Mouse (Mus musculus) lung, postnatal 0 days (tissue): ENCODE results near the gene Srebf1. TPM values are rescaled to one million over a fixed set of nuclear protein-coding genes. Genes with fewer than 3 reads are reported as not detected.

Experiments
- ATAC-seq: fragments of 200-750 bp; cut with Nextera tagmentation; 2 replicates; pipeline ENCODE4 v1.8.0; 2017; ENCODE audit warnings: moderate library complexity
- DNase-seq: peaks from one replicate; pipeline ENCODE4 v3.0.0-alpha.2; 2016; ENCODE audit warnings: low spot score
- H3K27ac ChIP-seq: fragments of 300-500 bp; sonication (generic); 2 replicates; pipeline ENCODE4 v1.5.1; 2014; ENCODE audit warnings: antibody characterized with exemption, mild to moderate bottlenecking, low read length, mixed read lengths
- H3K27me3 ChIP-seq: fragments of 300-500 bp; sonication (generic); replicated peaks from 2 replicates; pipeline ENCODE4 v1.6.1; 2014; ENCODE audit warnings: low read length, mixed read lengths; ENCODE audit not compliant: insufficient read depth
- H3K36me3 ChIP-seq: fragments of 300-500 bp; sonication (generic); 2 replicates; pipeline ENCODE4 v1.6.1; 2014; ENCODE audit warnings: low read length, mixed read lengths; ENCODE audit not compliant: insufficient read depth
- H3K4me1 ChIP-seq: fragments of 300-500 bp; sonication (generic); 2 replicates; pipeline ENCODE4 v1.6.1; 2014; ENCODE audit warnings: antibody characterized with exemption, low read depth, low read length, mixed read lengths; ENCODE audit not compliant: insufficient read depth
- H3K4me2 ChIP-seq: fragments of 300-500 bp; sonication (generic); replicated peaks from 2 replicates; pipeline ENCODE4 v1.6.1; 2014; ENCODE audit warnings: low read depth, mild to moderate bottlenecking, low read length, moderate library complexity, mixed read lengths
- H3K4me3 ChIP-seq: fragments of 300-500 bp; sonication (generic); 2 replicates; pipeline ENCODE4 v1.5.1; 2014; ENCODE audit warnings: low read depth, low read length
- H3K9ac ChIP-seq: fragments of 300-500 bp; sonication (generic); replicated peaks from 2 replicates; pipeline ENCODE4 v1.6.1; 2014; ENCODE audit warnings: low read depth, mild to moderate bottlenecking
- H3K9me3 ChIP-seq: fragments of 300-500 bp; sonication (generic); 2 replicates; pipeline ENCODE4 v1.6.1; 2016; ENCODE audit warnings: low read length, mixed read lengths
- CTCF ChIP-seq: IDR thresholded peaks from 2 replicates; pipeline ENCODE4 v1.5.1; 2016; ENCODE audit warnings: antibody characterized with exemption, mild to moderate bottlenecking
- EP300 ChIP-seq: IDR thresholded peaks from 2 replicates; pipeline ENCODE4 v1.6.1; 2016; ENCODE audit warnings: antibody characterized with exemption, mild to moderate bottlenecking, control low read depth
- WGBS: fragments of 180-500 bp; shearing (Covaris S2); extraction: QIAGEN DNeasy Blood & Tissue Kit; methylation state at CpG from one replicate; pipeline ENCODE4 v1.1.7; 2014; 5-methylcytosine and 5-hydroxymethylcytosine counted together
- polyA plus RNA-seq: library from polyadenylated mRNA; unstranded; fragments of >200 nt; fragmentation: Nextera tagmentation; extraction: Ambion mirVana; gene quantifications from 2 replicates; pipeline ENCODE4 v1.2.1, GENCODE M21; 2015

Gene Srebf1
- polyA plus RNA-seq, 1 experiment from 2014 or later: 70.1 TPM

DNA sequence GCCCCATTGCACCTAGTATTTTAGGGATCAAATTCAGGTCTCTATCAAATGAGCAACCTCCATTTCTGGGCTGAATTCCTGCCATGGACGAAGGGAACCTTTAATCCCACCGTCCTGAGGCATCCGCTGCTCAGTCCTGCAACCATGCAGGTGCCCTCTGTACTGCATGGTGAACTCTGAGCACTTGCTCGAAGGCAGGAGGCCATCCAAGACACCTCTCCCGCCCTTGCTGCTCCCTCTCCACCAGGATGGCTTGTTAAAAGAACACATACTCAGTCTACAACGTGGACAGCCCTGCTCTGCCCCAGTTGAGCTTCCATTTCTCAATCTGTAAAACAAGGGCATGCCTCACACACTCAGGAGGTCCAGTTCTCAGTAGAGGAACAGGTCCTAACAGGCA is 14.2 kb downstream of the Srebf1 start:
- H3K27me3 ChIP-seq: no peaks in the 10 kb centered on the region
- peak overlapping the region; percentile 1; the same call in 1 of the 2 replicates for H3K4me3 ChIP-seq
- H3K4me1 ChIP-seq: peaks cover 32% of the 10 kb centered on the region
- ATAC-seq (no peak), DNase-seq (no peak)
- TF ChIP-seq EP300 (no peak), CTCF (no peak)
- H3K4me2 ChIP-seq: peak overlapping the region; percentile 69
- peak overlapping the region; percentile 71; the same call in 1 of the 2 replicates for H3K27ac ChIP-seq
- H3K9ac ChIP-seq: no peak overlapping the region
- H3K36me3 ChIP-seq: peaks cover 8% of the 10 kb centered on the region
- WGBS: 40% methylated on average over 6 of the region's 6 CpGs
- H3K9me3 ChIP-seq: no peaks in the 10 kb centered on the region

DNA sequence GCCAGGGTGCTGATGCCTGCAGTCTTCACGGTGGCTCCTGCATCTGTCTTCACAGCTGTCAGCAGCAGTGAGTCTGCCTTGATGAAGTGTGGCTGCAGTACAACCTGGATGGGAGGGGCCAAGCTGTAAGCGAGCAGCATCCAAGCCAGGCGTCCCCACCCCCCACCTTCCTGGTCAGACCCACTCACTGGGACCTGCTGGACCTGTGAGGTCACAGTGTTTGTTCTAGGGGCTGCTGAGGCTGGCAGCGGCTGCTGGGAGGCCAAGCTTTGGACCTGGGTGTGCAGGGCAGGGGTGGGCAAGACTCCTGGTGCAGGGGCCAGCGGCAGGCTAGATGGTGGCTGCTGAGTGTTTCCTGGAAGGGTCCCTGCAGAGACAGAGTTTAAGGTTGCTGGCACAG is 16.2 kb downstream of the Srebf1 start:
- TF ChIP-seq CTCF (no peak), EP300 (no peak)
- Histone ChIP-seq H3K9me3 (no peaks in the 10 kb centered on the region), H3K9ac (no peak overlapping the region), H3K4me2 (no peak overlapping the region), H3K27ac (no peak overlapping the region), H3K4me1 (peaks cover 25% of the 10 kb centered on the region), H3K4me3 (no peak overlapping the region), H3K36me3 (peaks cover 16% of the 10 kb centered on the region), H3K27me3 (no peaks in the 10 kb centered on the region)
- WGBS: 34% methylated on average over 5 of the region's 5 CpGs
- peak; percentile 72 for DNase-seq
- no peak for ATAC-seq

DNA sequence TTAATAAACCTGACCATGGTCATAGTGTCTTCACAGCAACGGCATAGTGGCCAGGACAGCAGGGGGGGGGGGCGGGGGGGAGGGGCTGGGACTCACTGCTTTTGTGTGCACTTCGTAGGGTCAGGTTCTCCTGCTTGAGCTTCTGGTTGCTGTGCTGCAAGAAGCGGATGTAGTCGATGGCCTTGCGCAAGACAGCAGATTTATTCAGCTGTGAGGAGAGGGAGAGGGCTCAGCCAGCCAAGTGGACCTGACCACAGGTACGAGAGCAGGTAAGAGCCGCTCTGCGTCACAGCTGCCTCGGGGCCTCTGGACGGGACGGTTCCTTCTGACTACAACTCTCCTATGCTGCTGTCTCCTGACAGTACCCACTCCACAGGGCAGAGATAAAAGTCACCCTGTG is 17.4 kb downstream of the Srebf1 start:
- Histone ChIP-seq H3K4me2 (no peak overlapping the region), H3K9ac (no peak overlapping the region), H3K9me3 (no peaks in the 10 kb centered on the region), H3K4me3 (no peak overlapping the region), H3K27ac (peak overlapping the region; percentile 10; the same call in 1 of the 2 replicates), H3K4me1 (peaks cover 16% of the 10 kb centered on the region), H3K36me3 (peaks cover 16% of the 10 kb centered on the region), H3K27me3 (no peaks in the 10 kb centered on the region)
- TF ChIP-seq EP300 (peak; percentile 32; the same call in 1 of the 2 replicates), CTCF (no peak)
- WGBS: 39% methylated on average over 11 of the region's 12 CpGs
- peak; percentile 91 for DNase-seq
- peak; percentile 77 for ATAC-seq

DNA sequence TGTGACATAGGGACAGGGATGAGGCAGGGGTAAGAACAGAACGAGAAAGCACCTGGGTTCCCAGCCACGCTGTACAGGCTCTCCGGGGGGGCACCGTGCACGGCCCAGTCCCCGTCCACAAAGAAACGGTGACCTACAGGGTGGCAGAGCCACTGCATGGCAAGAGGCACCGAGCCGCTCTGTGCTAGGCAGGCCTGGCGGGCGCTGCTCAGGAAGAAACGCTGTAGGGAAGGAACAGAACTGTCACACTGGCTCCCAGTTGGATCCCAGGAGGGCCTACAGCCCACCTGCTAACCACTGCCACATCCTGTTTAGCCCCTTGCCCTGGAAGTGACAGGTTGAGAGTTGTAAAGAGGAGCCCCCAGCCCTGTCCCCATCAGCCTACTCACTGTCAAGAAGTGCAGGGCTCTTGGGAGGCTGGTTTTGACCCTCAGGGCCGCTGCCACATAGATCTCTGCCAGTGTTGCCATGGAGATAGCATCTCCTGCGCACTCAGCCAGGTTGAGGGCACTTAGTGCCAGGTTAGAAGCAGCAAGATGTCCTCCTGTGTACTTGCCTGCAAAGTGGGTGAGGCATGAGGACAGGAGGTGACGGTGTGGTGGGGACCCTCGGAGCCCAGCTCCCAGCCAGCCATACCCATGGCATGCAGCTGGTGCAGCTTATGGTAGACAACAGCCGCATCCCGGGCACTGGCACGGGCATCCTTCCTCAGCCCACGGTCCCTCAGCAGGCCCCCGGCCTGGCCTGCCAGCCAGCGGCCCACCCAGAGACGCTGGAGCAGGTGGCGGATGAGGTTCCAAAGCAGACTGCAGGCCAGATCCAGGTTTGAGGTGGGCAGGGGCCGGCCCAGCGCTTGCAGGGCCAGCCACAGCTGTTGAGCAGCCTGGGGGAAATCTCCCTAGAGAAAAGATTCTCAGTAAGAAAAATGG is 19.4 kb downstream of the Srebf1 start:
- H3K4me2 ChIP-seq: no peak overlapping the region
- no peak for DNase-seq
- H3K4me3 ChIP-seq: no peak overlapping the region
- no peak overlapping the region for H3K27ac ChIP-seq
- 88% methylated on average over 26 of the region's 26 CpGs for WGBS
- no peaks in the 10 kb centered on the region for H3K9me3 ChIP-seq
- TF ChIP-seq CTCF (no peak), EP300 (no peak)
- H3K4me1 ChIP-seq: no peaks in the 10 kb centered on the region
- H3K36me3 ChIP-seq: peaks cover 22% of the 10 kb centered on the region
- no peak overlapping the region for H3K9ac ChIP-seq
- ATAC-seq: no peak
- no peaks in the 10 kb centered on the region for H3K27me3 ChIP-seq

DNA sequence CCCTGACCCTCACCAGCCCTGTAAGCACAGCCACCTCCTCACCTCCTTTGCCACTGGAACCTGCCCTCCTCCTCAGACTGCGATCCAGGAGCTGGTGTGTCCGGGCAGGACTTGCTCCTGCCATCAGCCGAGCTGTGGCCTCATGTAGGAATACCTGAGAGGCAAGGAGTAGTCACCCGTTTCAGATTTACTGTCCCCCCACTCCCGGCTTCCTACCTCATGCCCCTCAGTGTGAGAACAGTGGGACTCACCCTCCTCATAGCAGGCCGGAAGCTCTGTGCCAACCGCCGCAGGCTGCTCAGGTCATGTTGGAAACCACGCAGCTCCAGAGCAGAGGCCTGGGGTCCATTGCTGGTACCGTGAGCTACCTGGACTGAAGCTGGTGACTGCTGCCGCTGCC is 22.0 kb downstream of the Srebf1 start:
- Histone ChIP-seq H3K9me3 (no peaks in the 10 kb centered on the region), H3K27me3 (no peaks in the 10 kb centered on the region), H3K4me1 (no peaks in the 10 kb centered on the region), H3K9ac (no peak overlapping the region), H3K36me3 (peaks cover 22% of the 10 kb centered on the region), H3K4me3 (no peak overlapping the region), H3K27ac (no peak overlapping the region), H3K4me2 (no peak overlapping the region)
- WGBS: 80% methylated on average over 11 of the region's 11 CpGs
- TF ChIP-seq CTCF (no peak), EP300 (no peak)
- no peak for ATAC-seq
- DNase-seq: no peak

DNA sequence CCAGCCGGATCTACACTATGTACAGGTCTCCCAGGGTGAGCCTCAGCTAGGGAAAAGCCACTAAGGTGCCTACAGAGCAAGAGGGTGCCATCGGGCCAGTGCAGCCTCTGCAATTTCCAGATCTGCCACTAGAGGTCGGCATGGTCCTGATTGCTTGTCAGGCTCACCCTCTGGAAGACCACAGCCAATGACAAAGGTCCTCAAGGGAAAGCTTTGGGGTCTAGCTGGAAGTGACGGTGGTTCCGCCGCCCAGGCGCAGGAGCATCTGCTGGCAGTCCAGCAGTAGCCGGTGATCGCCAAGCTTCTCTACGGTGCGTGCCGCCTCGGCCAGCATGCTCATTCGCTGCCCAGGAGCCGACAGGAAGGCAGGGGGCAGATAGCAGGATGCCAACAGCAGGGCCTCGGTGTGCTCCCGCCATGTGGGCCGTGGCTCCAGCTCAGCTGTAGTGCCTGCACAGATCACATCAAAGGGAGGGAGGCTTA is 22.6 kb downstream of the Srebf1 start:
- no peak overlapping the region for H3K4me3 ChIP-seq
- no peak overlapping the region for H3K4me2 ChIP-seq
- peak; percentile 78 for ATAC-seq
- H3K9ac ChIP-seq: no peak overlapping the region
- no peaks in the 10 kb centered on the region for H3K27me3 ChIP-seq
- H3K9me3 ChIP-seq: peaks cover 4% of the 10 kb centered on the region; the same call in 1 of the 2 replicates
- TF ChIP-seq EP300: no peak
- peak; percentile 99 for TF ChIP-seq CTCF
- WGBS: 13% methylated on average over 18 of the region's 18 CpGs
- peaks cover 22% of the 10 kb centered on the region for H3K36me3 ChIP-seq
- no peaks in the 10 kb centered on the region for H3K4me1 ChIP-seq
- no peak overlapping the region for H3K27ac ChIP-seq
- DNase-seq: peak; percentile 85
